Mouse (Mus musculus): ENCODE data around the gene Secisbp2. TPM values are rescaled to one million over a fixed set of nuclear protein-coding genes. Genes with fewer than 3 reads are reported as not detected.
"Not testable (repeated sequence)": the region's sequence is repeated elsewhere in the genome, so short reads cannot be mapped to it uniquely, and the experiment has no call there.

The Secisbp2 gene
- total and polyA plus RNA-seq, 2 experiments from 2014 or later, result 18.7 to 20.2 TPM

DNA sequence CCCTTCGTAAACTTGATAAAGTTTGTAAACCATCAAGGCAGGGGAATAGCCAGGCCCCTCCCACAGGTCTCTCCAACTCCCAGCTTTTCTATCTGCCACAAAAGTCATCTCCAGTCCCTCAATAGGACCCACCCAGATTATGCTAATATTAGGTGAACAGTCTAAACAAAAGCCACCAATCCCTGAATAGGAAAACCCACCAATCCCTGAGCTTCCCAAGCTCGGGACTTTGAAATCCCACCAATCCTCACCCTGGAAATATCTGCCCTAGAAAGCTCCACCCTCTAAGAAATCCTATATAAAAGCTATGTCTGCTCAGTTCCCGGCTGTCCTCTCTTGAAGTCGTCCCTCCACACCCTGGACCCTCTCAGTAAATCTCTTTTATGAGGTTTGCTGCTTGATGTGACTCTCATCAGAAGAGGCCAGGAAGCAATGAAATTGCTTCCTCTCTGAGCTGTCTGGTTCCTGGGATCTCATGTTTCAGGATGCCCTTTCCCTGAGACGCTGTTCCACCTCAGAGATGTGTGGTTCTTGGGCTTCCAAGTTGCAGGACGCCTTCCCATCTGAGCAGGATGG lies 23.1 kb upstream of the Secisbp2 start:
- ATAC-seq (no peak), DNase-seq (no peak)
- H3K36me3 ChIP-seq (ENCODE audit: insufficient read depth), result no peaks in the 10 kb centered on the region
- no peak overlapping the region for H3K4me2 ChIP-seq (ENCODE audit: low read depth)
- no peaks in the 10 kb centered on the region for H3K9me3 ChIP-seq (ENCODE audit: low read length)
- H3K4me1 ChIP-seq (ENCODE audit: insufficient read depth), result no peaks in the 10 kb centered on the region
- 81% methylated on average over 6 of the region's 6 CpGs for WGBS
- no peak overlapping the region for H3K4me3 ChIP-seq (ENCODE audit: low read depth, low read length)
- H3K9ac ChIP-seq, result no peak overlapping the region
- TF ChIP-seq CTCF (IDR thresholded peaks at IDR 0.05; ENCODE audit: low read depth), result no peak
- H3K27ac ChIP-seq (ENCODE audit: low read depth, low read length), result no peak overlapping the region
- no peaks in the 10 kb centered on the region for H3K27me3 ChIP-seq (ENCODE audit: insufficient read depth, low read length)

GRCm38 (mm10) chr13:51631354-51631992 lies 20.0 kb upstream of the Secisbp2 start:
- Histone ChIP-seq H3K27me3 (ENCODE audit: insufficient read depth, low read length) (no peaks in the 10 kb centered on the region), H3K27ac (ENCODE audit: low read depth, low read length) (no peak overlapping the region), H3K36me3 (ENCODE audit: insufficient read depth) (no peaks in the 10 kb centered on the region), H3K4me3 (ENCODE audit: low read depth, low read length) (no peak overlapping the region), H3K9ac (no peak overlapping the region), H3K4me2 (ENCODE audit: low read depth) (no peak overlapping the region), H3K9me3 (ENCODE audit: low read length) (no peaks in the 10 kb centered on the region), H3K4me1 (ENCODE audit: insufficient read depth) (no peaks in the 10 kb centered on the region)
- no peak for ATAC-seq
- no peak for DNase-seq
- WGBS, result 86% methylated on average over 15 of the region's 15 CpGs
- no peak for TF ChIP-seq CTCF (IDR thresholded peaks at IDR 0.05; ENCODE audit: low read depth)

- Histone ChIP-seq H3K4me1 (ENCODE audit: insufficient read depth) (no peaks in the 10 kb centered on the region), H3K36me3 (ENCODE audit: insufficient read depth) (no peaks in the 10 kb centered on the region), H3K27me3 (ENCODE audit: insufficient read depth, low read length) (no peaks in the 10 kb centered on the region), H3K4me2 (ENCODE audit: low read depth) (no peak overlapping the region), H3K27ac (ENCODE audit: low read depth, low read length) (no peak overlapping the region), H3K9me3 (ENCODE audit: low read length) (no peaks in the 10 kb centered on the region), H3K9ac (no peak overlapping the region), H3K4me3 (ENCODE audit: low read depth, low read length) (no peak overlapping the region)
- 90% methylated on average over 5 of the region's 5 CpGs for WGBS
- no peak for TF ChIP-seq CTCF (IDR thresholded peaks at IDR 0.05; ENCODE audit: low read depth)
- DNase-seq (no peak), ATAC-seq (no peak)
Observed at GRCm38 (mm10) chr13:51632560-51633218, 18.8 kb upstream of the Secisbp2 start.

- 100% methylated on average over 3 of the region's 9 CpGs for WGBS
- not testable (repeated sequence) for H3K4me2 ChIP-seq (ENCODE audit: low read depth); H3K9me3 ChIP-seq (ENCODE audit: low read length); H3K27ac ChIP-seq (ENCODE audit: low read depth, low read length); H3K9ac ChIP-seq; H3K4me1 ChIP-seq (ENCODE audit: insufficient read depth); DNase-seq; H3K4me3 ChIP-seq (ENCODE audit: low read depth, low read length); H3K27me3 ChIP-seq (ENCODE audit: insufficient read depth, low read length); H3K36me3 ChIP-seq (ENCODE audit: insufficient read depth); ATAC-seq
Observed at GRCm38 (mm10) chr13:51635384-51635783, 16.1 kb upstream of the Secisbp2 start.

GRCm38 (mm10) chr13:51638958-51639357 lies 12.5 kb upstream of the Secisbp2 start:
- 89% methylated on average over 4 of the region's 4 CpGs for WGBS
- H3K36me3 ChIP-seq (ENCODE audit: insufficient read depth), result no peaks in the 10 kb centered on the region
- no peaks in the 10 kb centered on the region for H3K9me3 ChIP-seq (ENCODE audit: low read length)
- no peak overlapping the region for H3K4me2 ChIP-seq (ENCODE audit: low read depth)
- H3K4me1 ChIP-seq (ENCODE audit: insufficient read depth), result no peaks in the 10 kb centered on the region
- H3K4me3 ChIP-seq (ENCODE audit: low read depth, low read length), result no peak overlapping the region
- H3K9ac ChIP-seq, result no peak overlapping the region
- peak; percentile 21; the same call in 1 of the 2 replicates for TF ChIP-seq CTCF (IDR thresholded peaks at IDR 0.05; ENCODE audit: low read depth)
- DNase-seq, result no peak
- no peak overlapping the region for H3K27ac ChIP-seq (ENCODE audit: low read depth, low read length)
- no peaks in the 10 kb centered on the region for H3K27me3 ChIP-seq (ENCODE audit: insufficient read depth, low read length)
- ATAC-seq, result no peak

- TF ChIP-seq CTCF (IDR thresholded peaks at IDR 0.05; ENCODE audit: low read depth), result no peak
- Histone ChIP-seq H3K27me3 (ENCODE audit: insufficient read depth, low read length) (no peaks in the 10 kb centered on the region), H3K27ac (ENCODE audit: low read depth, low read length) (no peak overlapping the region), H3K9ac (no peak overlapping the region), H3K4me1 (ENCODE audit: insufficient read depth) (no peaks in the 10 kb centered on the region), H3K4me2 (ENCODE audit: low read depth) (no peak overlapping the region), H3K36me3 (ENCODE audit: insufficient read depth) (no peaks in the 10 kb centered on the region), H3K4me3 (ENCODE audit: low read depth, low read length) (no peak overlapping the region), H3K9me3 (ENCODE audit: low read length) (no peaks in the 10 kb centered on the region)
- WGBS, result 89% methylated on average over 3 of the region's 3 CpGs
- no peak for ATAC-seq
- DNase-seq, result no peak
Observed at GRCm38 (mm10) chr13:51641424-51641823, 10.1 kb upstream of the Secisbp2 start.

- H3K9me3 ChIP-seq (ENCODE audit: low read length), result no peaks in the 10 kb centered on the region
- ATAC-seq (no peak), DNase-seq (no peak)
- no peaks in the 10 kb centered on the region for H3K36me3 ChIP-seq (ENCODE audit: insufficient read depth)
- no peak overlapping the region for H3K27ac ChIP-seq (ENCODE audit: low read depth, low read length)
- no peak overlapping the region for H3K4me3 ChIP-seq (ENCODE audit: low read depth, low read length)
- H3K27me3 ChIP-seq (ENCODE audit: insufficient read depth, low read length), result no peaks in the 10 kb centered on the region
- H3K4me2 ChIP-seq (ENCODE audit: low read depth), result no peak overlapping the region
- H3K4me1 ChIP-seq (ENCODE audit: insufficient read depth), result no peaks in the 10 kb centered on the region
- H3K9ac ChIP-seq, result no peak overlapping the region
- WGBS, result 37% methylated on average over 11 of the region's 11 CpGs
- no peak for TF ChIP-seq CTCF (IDR thresholded peaks at IDR 0.05; ENCODE audit: low read depth)
Observed at GRCm38 (mm10) chr13:51642171-51642778, 9.2 kb upstream of the Secisbp2 start.
